Mouse (Mus musculus) T-cell, adult 66 days (primary cell): ENCODE data around the gene Mfn2. TPM values are rescaled to one million over a fixed set of nuclear protein-coding genes. Genes with fewer than 3 reads are reported as not detected.

Experiments used
- total RNA-seq, 2 experiments: library from RNA; stranded (reverse); gene quantifications; 3 replicates in 1 of 2; 4 replicates in 1 of 2; pipeline ENCODE4 v1.2.4; 2023

Mfn2 gene
- 10 to 100 TPM; 44.6 to 51.9 TPM for total RNA-seq

DNA sequence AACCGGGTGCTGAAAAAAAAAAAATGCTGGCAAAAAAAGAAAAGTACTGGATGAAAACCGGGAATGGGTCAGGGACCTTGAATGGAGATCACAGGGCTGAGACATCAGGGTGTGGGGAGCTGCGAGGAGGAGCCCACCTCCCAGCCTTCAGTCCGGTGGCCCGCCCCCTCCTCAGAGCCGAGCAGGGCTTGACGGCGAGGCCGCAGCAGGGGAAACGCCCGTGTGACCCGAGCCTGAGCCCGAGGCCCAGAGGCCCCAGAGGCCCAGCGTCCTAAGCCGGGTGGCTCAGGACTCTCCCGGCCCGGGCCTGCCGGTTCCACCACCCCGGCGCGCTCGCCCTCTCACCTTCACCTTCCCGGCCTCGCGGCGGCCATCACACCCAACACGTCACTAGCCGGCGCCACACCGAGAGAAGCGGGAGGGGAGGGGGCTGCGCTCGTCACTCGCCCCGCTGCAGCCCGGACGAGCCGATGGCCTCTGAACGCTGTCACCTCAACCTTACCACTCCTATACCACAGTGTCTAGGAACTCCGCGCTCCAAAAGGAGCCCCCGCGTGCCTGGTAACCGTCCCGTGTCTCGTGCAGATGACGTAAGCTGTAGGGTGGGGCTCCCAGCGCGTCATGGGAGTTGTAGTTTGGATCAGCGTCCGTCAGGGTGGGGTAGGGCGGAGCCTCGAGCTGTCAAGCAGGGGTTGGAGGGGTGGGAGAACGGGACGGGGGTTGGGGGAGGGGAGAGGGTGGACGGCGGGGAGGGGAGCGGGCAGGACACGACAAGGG lies at the start of gene Mfn2:
Gene Mfn2 (minus strand): TSS at position 392 of the 777 bp plus-strand sequence.

DNA sequence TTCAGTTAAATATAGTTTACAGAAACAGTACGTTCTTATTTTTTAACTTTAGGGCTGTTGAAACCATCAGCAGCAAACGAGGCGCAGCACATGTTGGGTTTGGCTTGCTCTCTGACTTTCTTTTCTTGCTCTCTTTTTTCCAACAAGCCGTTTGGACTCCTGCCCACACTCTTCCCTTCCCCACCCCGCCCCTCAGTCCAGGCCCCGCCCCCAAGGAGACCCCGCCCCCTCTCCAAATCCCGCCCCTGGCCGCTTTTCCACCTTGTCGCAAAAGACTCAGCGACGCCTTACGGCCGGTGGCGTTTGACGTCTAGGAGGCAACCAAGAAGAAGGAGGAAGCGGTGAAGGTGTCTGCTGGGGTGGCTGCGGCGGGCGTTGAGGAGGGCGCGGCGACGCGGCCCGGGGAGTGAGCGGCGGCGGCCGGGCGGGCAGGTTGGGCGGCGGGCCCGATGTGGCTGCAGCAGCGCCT lies 36.1 kb upstream of the Mfn2 start, which contains the start of gene 2510039O18Rik:
Gene 2510039O18Rik (plus strand): TSS at position 320 of the 469 bp plus-strand sequence.

DNA sequence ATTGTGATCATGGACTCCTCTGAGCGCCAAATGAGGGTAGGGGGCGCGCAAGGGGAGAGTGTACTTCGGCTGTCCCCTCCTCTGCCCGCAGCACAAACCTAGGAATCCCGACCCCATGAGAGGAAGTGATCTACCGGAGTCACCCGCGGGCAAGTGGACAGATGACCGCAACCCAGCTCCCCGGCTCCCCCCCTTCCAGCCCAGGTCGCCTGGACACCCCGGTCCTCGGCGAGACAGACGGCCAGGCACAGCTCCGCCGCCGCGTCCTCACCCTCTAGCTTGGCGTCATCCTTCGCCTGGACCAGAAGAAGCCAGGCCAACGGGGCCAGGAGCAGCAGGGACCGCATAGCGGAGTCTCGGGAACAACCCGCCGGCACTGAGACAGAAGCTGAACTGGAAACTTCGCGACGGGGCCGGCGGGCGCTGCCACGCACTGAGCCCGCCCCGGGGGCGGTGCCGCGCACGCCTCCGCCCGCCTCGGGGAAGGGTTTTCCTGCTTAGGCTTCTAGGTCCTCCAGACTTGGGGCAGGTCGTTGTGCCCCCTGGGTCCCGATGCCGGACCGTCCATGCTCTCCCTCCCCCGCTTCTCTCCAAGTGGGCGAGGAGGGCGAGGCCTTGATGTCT lies 31.9 kb upstream of the Mfn2 start, which contains the start of gene Plod1:
Gene Plod1 (minus strand): TSS at position 437 of the 624 bp plus-strand sequence.

DNA sequence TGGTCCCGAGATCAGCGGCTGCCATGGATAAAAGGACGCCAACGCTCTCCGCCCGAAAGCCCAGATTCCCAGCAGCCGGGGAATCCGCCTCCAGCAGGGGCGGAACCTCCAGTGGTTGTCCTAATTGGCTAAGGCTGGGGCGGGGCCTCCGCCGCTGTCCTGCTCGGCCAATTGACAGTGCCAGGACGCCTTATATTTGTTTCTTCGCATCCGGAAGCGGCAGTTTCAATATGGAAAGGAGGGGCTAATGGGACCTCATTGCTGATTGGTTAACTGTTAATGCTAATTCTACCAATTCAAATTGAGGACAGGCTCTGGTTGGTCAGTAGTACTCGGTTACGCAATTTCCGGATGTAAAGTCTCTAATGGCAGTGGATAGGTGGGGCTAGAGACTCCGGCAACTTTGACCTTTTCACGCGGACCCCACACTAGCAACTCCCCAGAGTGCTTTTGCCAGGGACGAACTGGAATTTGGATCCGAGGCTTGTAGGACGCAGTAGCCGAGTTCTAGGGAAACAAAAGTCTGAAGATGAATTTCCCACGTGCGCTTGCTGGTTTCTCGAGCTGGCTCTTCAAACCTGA lies 36.0 kb downstream of the Mfn2 start, which contains the start of the genes Miip and Fv1:
Gene Miip (minus strand): TSS at position 367 of the 582 bp plus-strand sequence.
Gene Fv1 (plus strand): TSS at position 530 of the 582 bp plus-strand sequence.

DNA sequence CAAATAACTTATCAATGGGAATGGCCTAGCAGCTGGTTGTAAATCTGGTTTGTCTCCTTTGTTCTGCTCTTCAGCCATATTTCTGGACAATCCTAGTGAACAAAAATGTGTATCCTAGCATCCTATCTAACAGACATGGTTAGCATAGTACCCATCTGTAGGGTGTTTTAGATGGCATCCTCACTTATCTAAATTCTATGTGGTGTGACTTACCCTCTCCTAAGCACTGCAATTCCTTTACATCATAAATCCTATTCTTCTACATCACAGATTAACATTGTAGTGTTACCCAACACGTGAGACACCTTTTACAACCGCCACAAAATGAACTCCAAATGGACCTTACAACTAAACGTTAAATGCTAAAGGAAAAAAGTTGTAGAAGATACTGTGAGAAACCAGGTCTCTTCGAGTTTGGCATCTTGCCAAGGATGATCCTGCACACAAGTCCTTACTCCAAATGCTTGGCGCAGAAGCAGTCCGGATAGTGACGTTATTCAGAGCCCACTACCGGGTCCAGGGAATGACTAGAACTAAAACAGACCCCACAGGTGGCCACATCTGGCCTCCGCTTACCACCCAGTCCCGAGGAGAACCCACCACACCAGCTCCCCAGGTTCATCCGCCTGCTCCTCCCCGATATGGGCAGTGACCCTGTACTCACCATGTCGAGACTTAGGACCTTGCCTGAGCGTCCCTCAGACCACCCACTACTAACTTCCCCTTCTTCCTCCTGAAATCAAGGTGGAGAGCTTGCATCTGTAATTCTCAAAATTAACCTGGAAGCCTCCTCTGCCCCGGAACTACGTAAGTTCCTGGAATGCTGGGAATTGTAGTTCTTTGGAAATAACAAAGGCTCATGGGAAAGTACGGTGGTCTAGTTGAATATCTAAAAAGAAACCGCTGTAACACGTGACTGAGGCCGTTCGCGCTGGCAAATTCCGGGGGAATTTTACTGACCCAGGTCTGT lies 56.6 kb downstream of the Mfn2 start, which contains the start of gene Zfp933:
Gene Zfp933 (minus strand): TSS at position 753 of the 970 bp plus-strand sequence.

Other genes with a start within 250 kb of the Mfn2 start
- under 1 TPM; 0.44 to 0.99 TPM for gene Zfp534, start 202.2 kb downstream of the Mfn2 start, total RNA-seq
- gene Zfp984, start 94.9 kb downstream of the Mfn2 start, total RNA-seq, result 10 to 100 TPM; 12.5 to 13.3 TPM
- 10 to 100 TPM in 1 of 2 experiments, 1 to 10 TPM in 1; 6.8 to 12.3 TPM for gene Zfp933, start 56.3 kb downstream of the Mfn2 start, total RNA-seq
- gene Miip, start 35.9 kb downstream of the Mfn2 start, total RNA-seq, result 10 to 100 TPM; 38.3 to 39.7 TPM
- 10 to 100 TPM; 17.8 to 20.8 TPM for gene Fv1, start 35.7 kb downstream of the Mfn2 start, total RNA-seq
- gene Plod1, start 32.1 kb upstream of the Mfn2 start, total RNA-seq, result 10 to 100 TPM; 10.2 to 17.5 TPM
- gene 2510039O18Rik, start 36.2 kb upstream of the Mfn2 start, total RNA-seq, result 10 to 100 TPM; 69.6 to 75.2 TPM
- not detected for gene Nppb, start 81.1 kb upstream of the Mfn2 start, total RNA-seq
- gene Nppa, start 96.0 kb upstream of the Mfn2 start, total RNA-seq, result not detected
- gene Clcn6, start 134.1 kb upstream of the Mfn2 start, total RNA-seq, result 10 to 100 TPM; 27.6 to 29.3 TPM
- gene Mthfr, start 134.4 kb upstream of the Mfn2 start, total RNA-seq, result 10 to 100 TPM; 18.5 to 21.1 TPM
- 10 to 100 TPM; 19.9 to 26.1 TPM for gene Agtrap, start 183.3 kb upstream of the Mfn2 start, total RNA-seq
- 10 to 100 TPM; 24.7 to 31.2 TPM for gene Mad2l2, start 225.7 kb upstream of the Mfn2 start, total RNA-seq
- not detected for gene Draxin, start 226.0 kb upstream of the Mfn2 start, total RNA-seq
- 10 to 100 TPM; 13.1 to 15.6 TPM for gene Fbxo6, start 247.4 kb upstream of the Mfn2 start, total RNA-seq